Mouse (Mus musculus): ENCODE results near the gene Hbp1.

The Hbp1 gene

GRCm38 (mm10) chr12:31912966-31913551 is 37.3 kb downstream of the Hbp1 start:
- CTCF ChIA-PET = no interaction called here

- CTCF ChIA-PET = no interaction called here
These were observed 42.9 kb downstream of the Hbp1 start for GRCm38 (mm10) chr12:31907436-31907835.

GRCm38 (mm10) chr12:31905696-31906551 is 44.4 kb downstream of the Hbp1 start:
- CTCF ChIA-PET = no interaction called here

GRCm38 (mm10) chr12:31900391-31900914 is 49.9 kb downstream of the Hbp1 start:
- CTCF ChIA-PET = no interaction called here

GRCm38 (mm10) chr12:31897456-31897855 is 52.9 kb downstream of the Hbp1 start:
- CTCF ChIA-PET = no interaction called here

- CTCF ChIA-PET = no interaction called here
These were observed 53.3 kb downstream of the Hbp1 start for GRCm38 (mm10) chr12:31896986-31897385.

- CTCF ChIA-PET = no interaction called here
These were observed 54.0 kb downstream of the Hbp1 start for GRCm38 (mm10) chr12:31896295-31896694.

GRCm38 (mm10) chr12:31895888-31896287 is 54.4 kb downstream of the Hbp1 start:
- CTCF ChIA-PET = no interaction called here

GRCm38 (mm10) chr12:31895095-31895734 is 55.1 kb downstream of the Hbp1 start:
- CTCF ChIA-PET = no interaction called here

- CTCF ChIA-PET = no interaction called here
These were observed 57.6 kb downstream of the Hbp1 start for GRCm38 (mm10) chr12:31892771-31893170.

GRCm38 (mm10) chr12:31892079-31892478 is 58.3 kb downstream of the Hbp1 start:
- CTCF ChIA-PET = no interaction called here

- CTCF ChIA-PET = no interaction called here
These were observed 59.6 kb downstream of the Hbp1 start for GRCm38 (mm10) chr12:31890685-31891084.

- CTCF ChIA-PET = no interaction called here
These were observed 64.3 kb downstream of the Hbp1 start for GRCm38 (mm10) chr12:31885844-31886606.

GRCm38 (mm10) chr12:31885084-31885483 is 65.3 kb downstream of the Hbp1 start:
- CTCF ChIA-PET = no interaction called here

GRCm38 (mm10) chr12:31884365-31884764 is 66.0 kb downstream of the Hbp1 start:
- CTCF ChIA-PET = no interaction called here

- CTCF ChIA-PET = no interaction called here
These were observed 67.6 kb downstream of the Hbp1 start for GRCm38 (mm10) chr12:31882736-31883135.

- CTCF ChIA-PET = no interaction called here
These were observed 73.6 kb downstream of the Hbp1 start for GRCm38 (mm10) chr12:31876775-31877174.

All from spleen, embryonic (tissue).